Mouse (Mus musculus) common myeloid progenitor, adult 5-6 weeks (primary cell): ENCODE results near the gene Mif. TPM values are rescaled to one million over a fixed set of nuclear protein-coding genes. Genes with fewer than 3 reads are reported as not detected.
A peak's percentile ranks its signal among the peaks of the same experiment; 100 is the strongest.
"Not testable (repeated sequence)": the region's sequence is repeated elsewhere in the genome, so short reads cannot be mapped to it uniquely, and the experiment has no call there.

Experiments
- ATAC-seq: replicated peaks from 2 replicates; pipeline ENCODE4 v1.8.0; 2016; ENCODE audit warnings: low read depth, mild to moderate bottlenecking, moderate TSS enrichment, inconsistent platforms; ENCODE audit not compliant: poor library complexity, severe bottlenecking
- total RNA-seq: library from RNA; stranded (forward); fragments of 200-1000, 187-1606 nt; gene quantifications from 2 replicates; pipeline ENCODE4 v1.2.3, GENCODE M21; 2017

The Mif gene
- total RNA-seq: 521 and 525 TPM in 2 replicates

DNA sequence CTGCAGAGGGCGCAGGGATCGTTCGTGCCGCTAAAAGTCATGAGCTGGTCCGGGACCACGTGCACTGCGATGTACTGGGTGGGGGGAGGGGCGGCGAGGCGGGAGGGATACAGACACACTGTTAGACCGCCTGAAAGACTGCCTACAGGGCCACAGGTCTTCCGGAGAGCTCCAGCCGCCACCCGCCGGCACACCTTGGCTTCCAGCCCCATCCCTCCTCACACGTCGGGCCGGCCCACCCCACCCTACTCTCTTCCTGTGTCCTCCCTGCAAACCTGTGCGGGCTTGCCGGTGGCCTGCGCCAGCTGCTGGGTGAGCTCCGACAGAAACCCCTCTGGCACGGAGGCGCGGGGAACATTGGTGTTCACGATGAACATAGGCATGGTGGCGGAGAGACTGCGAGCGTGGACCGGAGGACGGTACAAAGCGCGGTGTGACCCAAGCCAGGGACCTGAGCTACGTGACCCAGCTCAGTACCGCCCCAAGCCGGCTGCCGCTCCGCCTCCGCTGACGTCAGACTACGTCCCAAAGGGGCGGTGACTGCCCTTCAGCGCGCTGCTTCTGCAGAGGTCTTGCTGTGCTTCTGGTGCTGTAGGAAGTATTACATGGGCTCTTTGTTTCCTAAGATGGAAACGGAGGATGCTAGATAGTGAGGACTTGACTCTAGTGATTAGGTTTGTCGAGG, at the start of gene Mif:
TSS of gene Mif (minus strand) at position 455 of the 685 bp plus-strand sequence.
- peak; percentile 98 for ATAC-seq

GRCm38 (mm10) chr10:75906882-75907281, 46.8 kb upstream of the Mif start:
- no peak for ATAC-seq

DNA sequence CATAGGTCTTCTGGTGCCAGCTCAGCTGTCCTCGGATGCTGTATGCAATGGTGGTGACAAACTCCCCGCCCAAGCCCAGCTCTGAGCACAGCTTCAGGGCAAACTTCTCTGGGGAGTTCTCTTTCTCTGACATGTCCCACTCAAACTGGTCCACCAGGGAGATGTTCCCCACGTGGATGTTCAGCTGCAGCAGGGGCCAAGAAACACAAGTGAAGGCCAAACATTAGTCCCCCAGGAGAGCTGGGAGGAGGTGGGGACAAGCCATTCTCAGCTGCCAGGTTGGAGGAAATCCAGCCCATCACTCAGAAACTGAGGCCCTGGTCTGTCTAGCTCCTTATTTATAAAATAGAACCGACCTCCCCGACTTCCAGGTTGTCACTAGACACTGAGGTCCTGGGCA, 44.4 kb upstream of the Mif start:
- no peak for ATAC-seq

DNA sequence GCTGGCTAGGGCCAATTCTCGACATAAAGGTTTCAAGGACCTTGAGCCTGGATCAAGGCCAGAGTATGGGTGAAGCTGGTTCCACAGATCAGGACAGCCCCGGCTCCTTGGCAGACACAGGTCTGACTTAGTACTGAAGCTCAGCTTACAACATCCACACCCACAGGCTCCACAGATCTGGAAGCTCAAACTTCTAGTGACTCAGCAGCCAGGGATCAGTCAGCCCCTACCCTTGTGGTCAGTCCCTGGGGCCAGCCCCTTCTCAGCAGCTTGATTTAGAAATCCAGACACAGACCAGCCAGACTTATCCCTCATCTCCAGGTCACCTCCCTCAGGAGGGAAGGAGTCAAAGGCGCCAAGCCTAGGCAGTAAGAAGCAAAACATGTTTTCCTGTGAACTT, 38.8 kb upstream of the Mif start:
- no peak for ATAC-seq

GRCm38 (mm10) chr10:75898039-75898564, 38.1 kb upstream of the Mif start:
- ATAC-seq: no peak

- no peak for ATAC-seq
Measured at GRCm38 (mm10) chr10:75897373-75897772, 37.3 kb upstream of the Mif start.

- no peak for ATAC-seq
Measured at GRCm38 (mm10) chr10:75896208-75896607, 36.2 kb upstream of the Mif start.

DNA sequence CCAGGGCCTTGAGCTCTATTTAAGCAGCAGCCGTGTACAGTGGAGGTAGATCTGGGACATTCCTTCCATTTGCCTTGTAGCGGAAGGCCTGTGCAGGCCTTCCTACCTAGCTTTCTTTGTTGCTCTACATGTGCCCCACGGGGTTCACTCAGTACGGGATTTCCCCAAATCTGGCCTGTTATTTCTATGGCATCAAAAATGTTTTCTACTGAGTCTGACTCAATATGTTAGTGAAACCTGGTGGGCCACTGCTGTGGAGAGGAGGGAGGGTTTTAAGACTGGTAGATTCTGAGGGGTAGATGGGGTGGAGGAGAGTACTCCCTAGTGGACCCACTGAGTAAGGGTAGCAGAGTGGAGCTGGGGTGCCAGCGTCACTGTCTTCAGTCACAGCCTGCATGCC, 35.7 kb upstream of the Mif start:
- no peak for ATAC-seq

DNA sequence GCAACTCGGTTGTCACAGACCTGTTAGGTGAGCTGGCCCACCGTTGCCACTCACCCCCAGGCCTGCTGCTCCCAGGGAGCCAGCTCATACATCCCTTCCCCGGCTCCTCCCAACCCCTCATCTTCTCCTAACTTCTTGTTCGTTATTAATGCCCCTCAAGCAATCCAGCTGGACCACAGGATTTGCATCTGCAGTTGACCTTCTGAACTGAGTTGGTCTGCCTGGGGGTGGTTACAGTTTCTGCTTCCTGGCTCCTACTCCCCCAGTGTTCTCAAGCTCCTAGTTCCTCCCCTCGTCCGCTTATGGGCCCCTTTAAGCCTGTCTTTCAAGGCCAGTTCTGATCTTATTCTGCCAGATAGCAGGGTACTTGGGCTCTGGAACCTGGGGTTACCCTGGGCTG, 34.6 kb upstream of the Mif start:
- no peak for ATAC-seq

DNA sequence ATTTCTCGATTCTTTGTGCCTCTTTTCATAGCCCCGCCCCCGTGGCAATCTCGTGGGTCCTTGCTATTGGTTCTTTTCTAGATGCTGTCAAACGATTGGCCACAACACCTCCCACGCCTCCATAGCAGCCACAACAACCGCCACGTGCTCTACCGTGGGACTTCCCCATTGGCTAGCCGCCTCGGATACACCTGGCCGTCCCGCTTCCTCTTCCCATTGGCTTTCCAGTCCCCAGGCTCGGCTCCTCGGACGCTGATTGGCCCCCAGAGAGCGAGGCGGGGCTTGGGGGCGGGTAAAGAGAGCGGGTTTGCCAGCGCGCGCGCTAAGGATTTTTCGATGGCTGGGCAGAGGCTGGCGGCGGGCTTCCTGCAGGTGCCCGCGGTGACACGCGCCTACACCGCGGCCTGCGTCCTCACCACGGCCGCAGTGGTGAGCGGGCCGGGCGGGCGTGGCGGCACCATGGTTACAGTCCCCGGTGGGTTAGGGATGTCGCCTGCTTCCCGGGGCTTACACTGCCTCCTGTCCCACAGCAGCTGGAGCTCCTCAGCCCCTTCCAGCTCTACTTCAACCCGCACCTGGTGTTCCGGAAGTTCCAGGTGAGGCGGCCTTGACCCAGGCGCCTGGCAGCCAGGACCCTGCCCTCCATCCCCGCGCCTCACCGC, 33.2 kb upstream of the Mif start, which contains the start of gene Derl3:
TSS of gene Derl3 (plus strand) at position 325 of the 662 bp plus-strand sequence.
- ATAC-seq: peak; percentile 98

DNA sequence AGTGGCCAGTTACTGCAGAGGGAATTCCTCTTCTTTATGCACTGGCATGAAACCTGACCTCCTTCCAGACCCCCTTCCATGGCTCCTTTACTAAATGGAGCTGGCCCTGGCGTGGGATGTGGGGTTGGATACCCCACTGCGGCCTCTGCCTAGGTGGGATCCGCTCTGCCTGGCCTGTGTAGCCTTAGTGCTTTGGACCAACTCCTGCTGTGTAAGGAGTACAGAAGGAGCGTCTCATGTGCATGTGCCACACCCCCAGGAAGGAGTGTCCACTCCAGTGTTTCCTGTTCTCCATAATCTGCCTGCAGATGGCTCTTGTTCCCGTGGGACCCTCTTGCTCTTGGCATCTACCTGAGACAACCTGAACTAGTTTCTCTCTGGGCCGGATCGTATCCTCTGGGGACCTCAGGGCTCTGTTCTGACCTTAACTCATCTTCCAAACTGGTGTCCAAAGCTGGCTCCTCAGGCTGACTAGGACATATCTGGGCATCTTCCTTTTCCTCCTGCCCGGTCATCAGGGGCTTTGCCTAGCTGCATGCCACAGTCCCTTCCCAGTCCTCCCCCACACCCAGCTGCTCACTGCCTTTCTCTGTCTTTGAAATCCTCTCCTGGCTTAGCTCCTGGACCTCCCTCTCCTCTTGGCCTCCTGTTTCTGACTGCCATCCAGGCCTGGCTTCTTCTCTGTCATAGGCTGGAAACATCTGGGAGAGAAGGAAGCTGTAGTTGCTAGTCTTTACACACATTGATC, 29.5 kb upstream of the Mif start:
- no peak for ATAC-seq

DNA sequence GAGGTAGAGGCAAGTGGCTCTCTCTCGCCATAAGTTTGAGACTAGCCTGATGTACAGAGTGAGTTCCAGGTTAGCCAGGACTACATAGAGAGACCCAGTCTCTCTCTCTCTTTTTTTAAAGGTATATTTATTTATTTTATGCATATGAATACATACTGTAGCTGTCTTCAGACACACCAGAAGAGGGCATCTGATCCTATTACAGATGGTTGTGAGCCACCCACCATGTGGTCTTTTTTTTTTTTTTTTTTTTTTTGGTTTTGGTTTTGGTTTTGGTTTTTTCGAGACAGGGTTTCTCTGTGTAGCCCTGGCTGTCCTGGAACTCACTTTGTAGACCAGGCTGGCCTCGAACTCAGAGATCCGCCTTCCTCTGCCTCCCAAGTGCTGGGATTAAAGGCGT, 27.5 kb upstream of the Mif start:
- not testable (repeated sequence) for ATAC-seq

GRCm38 (mm10) chr10:75884742-75885141, 24.7 kb upstream of the Mif start:
- ATAC-seq: no peak

DNA sequence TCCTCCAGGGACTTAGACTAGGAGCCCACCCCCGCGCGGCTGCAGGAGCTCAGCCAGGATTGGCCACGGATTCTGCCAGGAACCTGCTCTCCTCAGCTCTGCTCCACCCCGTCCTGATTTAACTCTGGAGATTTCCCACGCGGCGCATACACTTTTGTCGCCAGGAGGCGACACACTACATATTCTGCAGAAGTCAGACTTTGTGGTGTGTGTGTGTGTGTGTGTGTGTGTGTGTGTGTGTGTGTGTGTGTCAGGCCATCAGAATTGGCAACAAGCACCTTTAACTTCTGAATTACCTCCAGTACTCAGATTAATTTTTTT, 23.2 kb upstream of the Mif start:
- ATAC-seq: peak; percentile 86

DNA sequence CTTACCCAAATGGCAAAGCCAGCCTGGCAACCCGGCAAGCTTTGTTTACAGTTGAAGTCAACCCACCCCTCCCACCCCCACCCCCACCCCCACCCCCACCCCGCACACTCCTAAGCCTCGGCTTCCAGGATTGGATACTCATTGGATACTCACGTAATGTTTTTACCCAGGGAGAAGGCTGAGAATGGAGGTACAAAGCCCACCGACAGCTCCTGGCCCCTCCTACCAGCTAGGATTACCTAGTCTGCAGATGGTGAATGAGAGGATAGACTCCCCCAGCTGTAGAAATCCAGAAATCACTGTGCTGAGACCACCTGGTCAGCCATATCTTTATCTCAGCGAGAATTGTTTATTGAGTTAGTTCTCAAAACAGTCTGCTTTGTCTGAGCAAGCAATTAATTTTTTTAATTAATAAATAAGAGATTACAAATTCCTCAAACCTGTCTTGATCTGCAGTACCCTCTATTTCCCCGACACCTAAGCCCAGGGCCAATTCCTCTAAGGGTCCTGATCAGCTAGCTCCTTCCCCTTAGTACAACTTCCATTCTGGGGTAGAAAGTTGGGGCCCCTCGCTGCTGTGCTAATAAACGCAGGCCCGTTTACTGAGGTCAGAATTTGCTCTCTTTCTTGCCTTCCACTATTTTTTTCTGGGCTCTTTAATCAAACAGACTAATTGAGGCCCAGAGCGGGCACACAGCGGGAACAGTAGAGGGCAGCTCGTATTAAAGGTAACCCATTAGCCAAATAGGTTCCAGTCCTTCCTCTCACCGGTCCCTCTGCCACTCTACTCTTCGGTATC, 22.6 kb upstream of the Mif start:
- ATAC-seq: no peak

DNA sequence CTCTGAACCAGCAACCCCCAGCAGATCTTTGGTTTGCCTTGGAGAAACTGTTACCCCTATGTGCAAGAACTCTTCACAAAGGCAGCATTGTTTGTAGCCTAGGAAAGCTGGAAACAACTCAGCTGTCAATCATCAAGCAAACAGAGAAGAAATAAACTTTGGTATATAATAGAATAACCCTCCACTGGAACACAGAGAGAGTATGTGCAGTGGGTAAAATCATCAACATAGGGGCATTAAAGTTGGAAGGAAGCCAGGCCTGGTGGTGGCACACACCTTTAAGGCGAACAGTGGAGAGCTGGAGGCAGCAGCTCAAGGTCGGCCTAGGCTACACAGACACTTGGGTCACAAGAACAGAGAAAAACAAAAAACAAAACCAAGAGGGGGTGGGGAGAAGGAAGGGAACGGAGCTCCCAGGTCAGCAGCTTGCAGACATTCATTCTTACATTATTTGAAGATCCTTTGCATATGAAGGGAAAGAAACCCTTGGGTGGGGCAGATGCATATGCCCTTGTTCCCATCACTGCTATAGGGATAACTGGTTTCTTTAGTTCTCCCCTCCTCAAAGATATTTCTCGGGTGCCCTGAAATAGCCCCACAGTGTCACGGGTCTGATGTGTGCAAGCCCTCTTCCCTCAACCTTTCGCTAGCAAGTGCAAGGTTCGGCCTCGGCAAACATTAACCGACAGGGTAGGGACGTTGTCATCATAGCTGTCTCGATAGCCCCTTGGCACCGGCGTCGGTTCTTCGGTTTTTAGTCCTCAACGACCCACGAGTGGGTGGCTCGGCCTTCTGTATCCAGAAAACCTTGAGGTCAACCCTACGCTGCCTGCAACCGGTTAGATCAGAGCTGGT, 21.8 kb upstream of the Mif start:
- no peak for ATAC-seq

DNA sequence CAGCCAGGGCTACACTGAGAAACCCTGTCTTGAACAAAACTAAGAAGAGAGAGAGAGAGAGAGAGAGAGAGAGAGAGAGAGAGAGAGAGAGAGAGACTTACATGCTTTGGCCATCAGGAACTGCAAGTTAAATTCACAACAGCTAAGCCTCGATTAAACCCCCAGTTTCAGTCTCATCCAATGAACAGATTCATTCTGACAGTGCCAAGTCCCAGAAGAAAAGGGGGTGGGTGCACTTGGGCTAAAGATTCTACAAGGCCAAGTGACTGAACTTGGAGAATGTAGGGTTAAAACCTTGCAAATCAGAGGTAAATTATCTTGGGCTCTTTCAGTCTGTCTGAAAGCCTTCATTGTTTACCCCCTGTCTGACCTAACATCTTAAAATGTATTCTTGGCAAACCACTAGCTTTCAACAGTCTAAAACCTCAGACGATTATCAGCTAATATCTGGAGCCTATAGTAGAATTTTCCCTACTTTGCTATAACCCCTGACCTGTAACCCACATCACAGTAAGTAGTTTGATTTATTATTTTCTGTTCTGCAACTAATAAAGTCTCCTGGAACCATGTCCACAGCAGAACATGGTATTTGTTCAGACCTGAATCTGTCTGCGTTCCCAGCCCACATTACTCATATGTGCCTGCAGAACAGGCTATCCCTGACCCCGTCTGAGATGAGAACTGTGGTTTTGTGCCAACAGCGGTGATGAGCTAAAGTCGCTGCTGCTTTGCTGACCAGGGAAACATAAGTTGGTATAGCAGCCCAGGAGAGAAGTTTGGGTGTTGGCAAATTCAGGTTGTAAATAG, 20.9 kb upstream of the Mif start:
- no peak for ATAC-seq

GRCm38 (mm10) chr10:75880351-75880750, 20.3 kb upstream of the Mif start:
- ATAC-seq: no peak

DNA sequence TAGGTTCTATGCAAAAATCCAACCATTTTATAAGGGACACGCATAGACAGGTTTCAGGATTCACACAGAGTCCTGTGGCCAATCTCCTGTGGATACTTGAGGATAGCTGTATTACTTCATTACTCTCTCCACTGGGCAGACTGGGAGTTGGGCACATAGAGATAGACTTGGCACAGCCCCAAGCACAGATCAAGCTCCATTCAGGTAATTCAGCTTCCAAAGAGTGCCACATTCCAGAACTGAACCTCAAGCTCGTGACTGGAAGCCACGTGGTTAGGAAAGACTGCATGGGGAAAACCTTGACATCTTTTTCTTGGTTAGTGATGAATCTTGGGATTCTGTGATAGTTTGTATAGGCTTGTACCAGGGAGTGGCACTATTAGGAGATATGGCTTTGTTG, 18.8 kb upstream of the Mif start:
- ATAC-seq: no peak
